ENCODE assay signal across 9 mouse cellular contexts in the genomic region with DNA sequence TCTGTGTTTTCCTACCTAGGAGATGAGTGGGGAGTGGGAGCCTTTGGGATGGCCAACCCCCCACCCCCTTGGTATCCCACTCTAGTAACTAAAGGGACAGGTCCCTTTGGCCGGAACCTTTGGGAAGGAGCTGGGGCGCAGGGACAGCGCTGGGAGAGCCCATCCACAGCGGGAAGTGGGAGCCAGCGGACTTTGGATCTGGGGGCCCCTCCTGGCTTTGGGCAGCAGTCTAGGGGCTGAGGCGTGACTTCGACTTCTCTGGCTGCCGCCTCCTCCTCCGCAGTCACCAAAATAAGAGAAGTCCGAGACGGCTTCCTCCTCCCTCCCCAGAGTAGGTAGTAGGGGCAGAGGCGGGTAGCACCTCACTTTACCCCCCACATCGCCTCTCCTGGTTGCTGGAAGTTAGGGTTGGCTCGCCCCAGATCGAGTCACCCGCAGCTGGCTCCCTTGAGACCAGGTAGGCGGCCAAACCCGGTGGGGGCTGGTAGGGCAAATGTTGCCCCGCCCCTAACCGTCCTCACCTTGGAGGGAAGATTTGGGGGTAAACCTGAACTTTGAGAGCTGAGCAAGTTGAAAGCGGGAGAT. TPM values are rescaled to one million over a fixed set of nuclear protein-coding genes. Genes with fewer than 3 reads are reported as not detected.
DNase-seq lines count a peak whose midpoint lies in the region; ATAC-seq lines count a peak whose summit lies in the region.
"Had no signal": no experiment of that assay in that cellular context is flagged by ENCODE, and none has a peak within 500 bp of the region (broad histone marks: within the 10 kb centered on the region; RNA-seq: fewer than 3 reads in every experiment).

A gene (plus strand): TSS at position 282 of the 585 bp plus-strand sequence.

- peak within 1 kb of the TSS; percentile 59 for H3K4me2 ChIP-seq in heart, embryonic 13.5 days
- peak within 1 kb of the TSS; percentile 56 for H3K4me2 ChIP-seq in limb, embryonic 13.5 days (replicated peaks)

- no peaks in the 10 kb centered on the region for H3K9me3 ChIP-seq in heart, embryonic 13.5 days
- no peaks in the 10 kb centered on the region for H3K9me3 ChIP-seq in limb, embryonic 13.5 days

- H3K4me3 ChIP-seq in heart, embryonic 13.5 days, result peak within 1 kb of the TSS; percentile 29
- H3K4me3 ChIP-seq in limb, embryonic 13.5 days, result peak within 1 kb of the TSS; percentile 28

- peak within 1 kb of the TSS; percentile 58; the same call in 1 of the 2 replicates for H3K9ac ChIP-seq in heart, embryonic 13.5 days
- peak within 1 kb of the TSS; percentile 48 for H3K9ac ChIP-seq in limb, embryonic 13.5 days

- H3K27ac ChIP-seq in heart, embryonic 13.5 days (replicated peaks), result no peak within 1 kb of the TSS
- H3K27ac ChIP-seq in limb, embryonic 13.5 days, result no peak within 1 kb of the TSS

- H3K36me3 ChIP-seq in heart, embryonic 13.5 days, result no peaks in the 10 kb centered on the region
- H3K36me3 ChIP-seq in limb, embryonic 13.5 days, result no peaks in the 10 kb centered on the region

- no peak for DNase-seq in heart, postnatal 4 days
- DNase-seq in c-Kit-positive CD71-positive TER-119-positive erythroid progenitor cells, embryonic 14.5 days (ENCODE audit: low spot score), result no peak
- no peak for DNase-seq in frontal cortex, postnatal 36 days (ENCODE audit: low spot score in 2 of 2)
- no peak for DNase-seq in right cerebral cortex, postnatal 25 days

- peaks cover 52% of the 10 kb centered on the region for H3K27me3 ChIP-seq in heart, embryonic 13.5 days (replicated peaks)
- H3K27me3 ChIP-seq in limb, embryonic 13.5 days, result peaks cover 38% of the 10 kb centered on the region

- 9% methylated on average over 21 of the region's 21 CpGs for WGBS in heart, embryonic 13.5 days
- WGBS in limb, embryonic 13.5 days, result 11% methylated on average over 21 of the region's 21 CpGs

- H3K4me1 ChIP-seq in heart, embryonic 13.5 days, result peaks cover 36% of the 10 kb centered on the region
- peaks cover 25% of the 10 kb centered on the region for H3K4me1 ChIP-seq in limb, embryonic 13.5 days

- ATAC-seq in heart, embryonic 13.5 days (ENCODE audit: extremely low read depth, insufficient number of reproducible peaks, low FRiP score, low TSS enrichment), result no peak
- peak; percentile 38 for ATAC-seq in granulocyte monocyte progenitor cell, adult 5-6 weeks (replicated peaks; ENCODE audit: poor library complexity, severe bottlenecking)
- ATAC-seq in limb, embryonic 13.5 days (ENCODE audit: low FRiP score, low read depth), result no peak
- peak; percentile 52 for ATAC-seq in monocyte, adult 5-6 weeks (replicated peaks; ENCODE audit: insufficient number of reproducible peaks, low FRiP score, low TSS enrichment, poor library complexity, severe bottlenecking)

RNA-seq across cellular contexts. Expression of the gene that starts here (rescaled TPM):
- 0.21 and 0.23 TPM in 2 replicates for polyA plus RNA-seq in heart, embryonic 13.5 days (2015; fragmentation: Nextera tagmentation; extraction: Ambion mirVana)
- under 1 TPM; 0.33 to 0.43 TPM for total RNA-seq in heart, postnatal 4 days (2021)
- total RNA-seq in granulocyte monocyte progenitor cell, adult 5-6 weeks (2014; fragmentation: Nextera tagmentation), result not detected in 2 replicates
- 0.99 and 2.4 TPM in 2 replicates for total RNA-seq in granulocyte monocyte progenitor cell, adult 5-6 weeks (2017)
- polyA plus RNA-seq in limb, embryonic 13.5 days (2015; fragmentation: Nextera tagmentation; extraction: Ambion mirVana), result 0.19 and 0.26 TPM in 2 replicates
- 266 TPM in 3 replicates for total RNA-seq in monocyte, adult 5-6 weeks (2017)
- total RNA-seq: MEL had no signal

Comparison
In these comparisons a context has a peak if more than half of its experiments do, and no peak if none do; other contexts are left out.
1. RNA of the gene that starts here (total RNA-seq): 266 TPM in monocyte, adult 5-6 weeks; 0.99 to 2.4 TPM in granulocyte monocyte progenitor cell, adult 5-6 weeks and 0.33 to 0.43 TPM in heart, postnatal 4 days; every median in the first group is over 10 times any median in the second.
2. ATAC-seq: peak in granulocyte monocyte progenitor cell, adult 5-6 weeks (single experiment) and monocyte, adult 5-6 weeks (single experiment); none in heart, embryonic 13.5 days (single experiment) and limb, embryonic 13.5 days (single experiment).